Mouse (Mus musculus): Measurements from ENCODE around the gene Neurod6. TPM values are rescaled to one million over a fixed set of nuclear protein-coding genes. Genes with fewer than 3 reads are reported as not detected.

Neurod6 gene
- total and polyA plus RNA-seq, 3 experiments, result not detected

- Histone ChIP-seq H3K9ac (ENCODE audit: control insufficient read depth, low read depth, low read length, poor library complexity, severe bottlenecking) (no peak overlapping the region), H3K9me3 (replicated peaks; ENCODE audit: insufficient read depth, low read length) (no peaks in the 10 kb centered on the region), H3K4me3 (ENCODE audit: control insufficient read depth in 1 of 2, insufficient read depth in 1 of 2, low read depth in 2 of 2, low read length in 2 of 2) (no peak overlapping the region), H3K36me3 (ENCODE audit: control insufficient read depth in 1 of 2, insufficient read depth in 2 of 2, low read length in 2 of 2) (no peaks in the 10 kb centered on the region), H3K4me1 (ENCODE audit: control insufficient read depth in 1 of 2, insufficient read depth in 2 of 2, low read length in 2 of 2) (no peaks in the 10 kb centered on the region), H3K79me2 (ENCODE audit: control insufficient read depth, insufficient read depth, low read length, poor library complexity) (no peaks in the 10 kb centered on the region), H3K27me3 (ENCODE audit: control insufficient read depth in 1 of 2, insufficient read depth in 2 of 2, low read length in 2 of 2) (no peaks in the 10 kb centered on the region), H3K27ac (ENCODE audit: control insufficient read depth, low read depth, low read length) (no peak overlapping the region)
- no peak for TF ChIP-seq E2F4 (IDR thresholded peaks at IDR 0.05; ENCODE audit: borderline replicate concordance, low read depth, low read length)
- TF ChIP-seq MXI1 (IDR thresholded peaks at IDR 0.05; ENCODE audit: low read depth, low read length), result no peak
- no peak for TF ChIP-seq BHLHE40 (IDR thresholded peaks at IDR 0.05; ENCODE audit: borderline replicate concordance, low read depth, low read length)
- no peak for TF ChIP-seq MEF2A (IDR thresholded peaks at IDR 0.05; ENCODE audit: extremely low read depth, insufficient replicate concordance, low read depth, low read length, poor library complexity, severe bottlenecking)
- TF ChIP-seq MAFK (IDR thresholded peaks at IDR 0.05; ENCODE audit: borderline replicate concordance, low read depth, low read length), result no peak
- no peak for TF ChIP-seq USF1 (IDR thresholded peaks at IDR 0.05; ENCODE audit: low read depth, low read length)
- no peak for TF ChIP-seq USF2 (IDR thresholded peaks at IDR 0.05; ENCODE audit: borderline replicate concordance in 1 of 2, insufficient read depth in 1 of 2, low read depth in 1 of 2, low read length in 2 of 2)
- no peak for TF ChIP-seq GABPA (IDR thresholded peaks at IDR 0.05; ENCODE audit: low read depth, low read length)
- no peak for TF ChIP-seq NELFE (IDR thresholded peaks at IDR 0.05; ENCODE audit: low read depth, low read length)
- no peak for TF ChIP-seq GATA1 (IDR thresholded peaks at IDR 0.05; ENCODE audit: low read depth, low read length)
- TF ChIP-seq ZKSCAN1 (IDR thresholded peaks at IDR 0.05; ENCODE audit: low read depth, low read length), result no peak
- DNase-seq (ENCODE audit: low read depth, low spot score), result no peak
These were observed 4.3 kb downstream of the Neurod6 start for GRCm38 (mm10) chr6:55676663-55677311.

GRCm38 (mm10) chr6:55676141-55676662, 4.9 kb downstream of the Neurod6 start:
- Histone ChIP-seq H3K36me3 (ENCODE audit: control insufficient read depth in 1 of 2, insufficient read depth in 2 of 2, low read length in 2 of 2) (no peaks in the 10 kb centered on the region), H3K79me2 (ENCODE audit: control insufficient read depth, insufficient read depth, low read length, poor library complexity) (no peaks in the 10 kb centered on the region), H3K9ac (ENCODE audit: control insufficient read depth, low read depth, low read length, poor library complexity, severe bottlenecking) (no peak overlapping the region), H3K9me3 (replicated peaks; ENCODE audit: insufficient read depth, low read length) (no peaks in the 10 kb centered on the region), H3K4me1 (ENCODE audit: control insufficient read depth in 1 of 2, insufficient read depth in 2 of 2, low read length in 2 of 2) (no peaks in the 10 kb centered on the region), H3K27ac (ENCODE audit: control insufficient read depth, low read depth, low read length) (no peak overlapping the region), H3K4me3 (ENCODE audit: control insufficient read depth in 1 of 2, insufficient read depth in 1 of 2, low read depth in 2 of 2, low read length in 2 of 2) (no peak overlapping the region), H3K27me3 (ENCODE audit: control insufficient read depth in 1 of 2, insufficient read depth in 2 of 2, low read length in 2 of 2) (no peaks in the 10 kb centered on the region)
- TF ChIP-seq MEF2A (IDR thresholded peaks at IDR 0.05; ENCODE audit: extremely low read depth, insufficient replicate concordance, low read depth, low read length, poor library complexity, severe bottlenecking) (no peak), NRF1 (IDR thresholded peaks at IDR 0.05; ENCODE audit: insufficient read depth, low read depth, low read length, poor library complexity, severe bottlenecking) (no peak), USF2 (IDR thresholded peaks at IDR 0.05; ENCODE audit: borderline replicate concordance in 1 of 2, insufficient read depth in 1 of 2, low read depth in 1 of 2, low read length in 2 of 2) (no peak), MAX (IDR thresholded peaks at IDR 0.05; ENCODE audit: low read length) (no peak), CTCF (IDR thresholded peaks at IDR 0.05 in 2 of 3, conservative IDR thresholded peaks at IDR 0.05 in 1 of 3; ENCODE audit: control insufficient read depth in 1 of 3, insufficient read depth in 1 of 3, low read depth in 2 of 3, low read length in 3 of 3, poor library complexity in 1 of 3, severe bottlenecking in 1 of 3) (no peak), MAFK (IDR thresholded peaks at IDR 0.05; ENCODE audit: borderline replicate concordance, low read depth, low read length) (no peak), ZMIZ1 (IDR thresholded peaks at IDR 0.05; ENCODE audit: low read depth, low read length) (no peak), MAZ (IDR thresholded peaks at IDR 0.05; ENCODE audit: low read depth, low read length) (no peak), JUND (IDR thresholded peaks at IDR 0.05; ENCODE audit: low read depth, low read length) (no peak), ZNF384 (IDR thresholded peaks at IDR 0.05; ENCODE audit: low read depth, low read length) (no peak), TCF12 (IDR thresholded peaks at IDR 0.05; ENCODE audit: low read depth, low read length) (no peak), SIN3A (IDR thresholded peaks at IDR 0.05; ENCODE audit: low read length) (no peak), ELF1 (IDR thresholded peaks at IDR 0.05; ENCODE audit: low read depth, low read length) (no peak), MXI1 (IDR thresholded peaks at IDR 0.05; ENCODE audit: low read depth, low read length) (no peak), CHD2 (IDR thresholded peaks at IDR 0.05; ENCODE audit: low read length) (no peak), GABPA (IDR thresholded peaks at IDR 0.05; ENCODE audit: low read depth, low read length) (no peak), POLR2A (IDR thresholded peaks at IDR 0.05; ENCODE audit: control insufficient read depth in 1 of 2, insufficient read depth in 1 of 2, low read depth in 1 of 2, low read length in 2 of 2, poor library complexity in 1 of 2) (no peak), ETS1 (IDR thresholded peaks at IDR 0.05; ENCODE audit: low read depth, low read length) (no peak), ZC3H11A (IDR thresholded peaks at IDR 0.05; ENCODE audit: low read depth, low read length) (no peak), NELFE (IDR thresholded peaks at IDR 0.05; ENCODE audit: low read depth, low read length) (no peak)
- DNase-seq (ENCODE audit: low read depth, low spot score), result no peak

Data from MEL (cell line).